8 mouse cellular contexts compared by ENCODE assay signal in genomic region chr4:106650833-106651527, GRCm38 (mm10). TPM values are rescaled to one million over a fixed set of nuclear protein-coding genes. Genes with fewer than 3 reads are reported as not detected.
DNase-seq lines count a peak whose midpoint lies in the region; ATAC-seq and TF ChIP-seq lines count a peak whose summit lies in the region.

Pars2 (plus strand) TSS chr4:106651069.

- peak; percentile 98 for ATAC-seq in frontal cortex, adult (ENCODE audit: low TSS enrichment)
- peak; percentile 100 for ATAC-seq in lung, postnatal 0 days

- 3% methylated on average over 40 of the region's 40 CpGs for WGBS in hindbrain, embryonic 10.5 days
- 3% methylated on average over 40 of the region's 40 CpGs for WGBS in lung, postnatal 0 days

- peaks cover 11% of the 10 kb centered on the region for H3K4me1 ChIP-seq in hindbrain, embryonic 10.5 days (replicated peaks)
- H3K4me1 ChIP-seq in lung, postnatal 0 days (ENCODE audit: insufficient read depth, low read depth, low read length): peaks cover 6% of the 10 kb centered on the region; the same call in 1 of the 2 replicates

- H3K4me3 ChIP-seq in hindbrain, embryonic 10.5 days: peak within 1 kb of the TSS; percentile 68
- peak within 1 kb of the TSS; percentile 51 for H3K4me3 ChIP-seq in lung, postnatal 0 days (ENCODE audit: low read depth, low read length)

- H3K27ac ChIP-seq in hindbrain, embryonic 10.5 days: peak within 1 kb of the TSS; percentile 84
- H3K27ac ChIP-seq in lung, postnatal 0 days (ENCODE audit: low read length): no peak within 1 kb of the TSS

- DNase-seq in MN1 (ENCODE audit: low spot score): peak; percentile 93
- peak; percentile 98 for DNase-seq in cerebellum, adult 9-10 months
- DNase-seq in hindbrain, embryonic 10.5 days (ENCODE audit: low spot score): peak; percentile 98
- DNase-seq in layer of hippocampus, adult 9-11 months: peak; percentile 98
- peak; percentile 98 for DNase-seq in lung, postnatal 0 days (ENCODE audit: low spot score)
- peak; percentile 93 for DNase-seq in ovary, postnatal 14 days (ENCODE audit: low spot score)
- DNase-seq in thymus, postnatal 14 days: peak; percentile 98

- TF ChIP-seq CTCF in lung, postnatal 0 days (IDR thresholded peaks at IDR 0.05): no peak

- H3K9me3 ChIP-seq in hindbrain, embryonic 10.5 days: no peaks in the 10 kb centered on the region
- H3K9me3 ChIP-seq in lung, postnatal 0 days (ENCODE audit: low read length): no peaks in the 10 kb centered on the region

- H3K9ac ChIP-seq in lung, postnatal 0 days (replicated peaks; ENCODE audit: low read depth): peak within 1 kb of the TSS; percentile 60

- peak; percentile 54; the same call in 1 of the 2 replicates for TF ChIP-seq EP300 in lung, postnatal 0 days (IDR thresholded peaks at IDR 0.05)

- H3K27me3 ChIP-seq in hindbrain, embryonic 10.5 days (ENCODE audit: insufficient read depth, poor library complexity, severe bottlenecking): peaks cover 31% of the 10 kb centered on the region
- H3K27me3 ChIP-seq in lung, postnatal 0 days (replicated peaks; ENCODE audit: insufficient read depth, low read length): no peaks in the 10 kb centered on the region

- H3K36me3 ChIP-seq in hindbrain, embryonic 10.5 days: peaks cover 32% of the 10 kb centered on the region
- no peaks in the 10 kb centered on the region for H3K36me3 ChIP-seq in lung, postnatal 0 days (ENCODE audit: insufficient read depth, low read length)

- peak within 1 kb of the TSS; percentile 81 for H3K4me2 ChIP-seq in lung, postnatal 0 days (replicated peaks; ENCODE audit: low read depth, low read length)

RNA-seq across cellular contexts. Expression of gene Pars2, which starts in this region (rescaled TPM):
- polyA plus RNA-seq in hindbrain, embryonic 10.5 days (2016; fragmentation: Nextera tagmentation; extraction: Ambion mirVana): 16.5 and 17.9 TPM in 2 replicates
- 5.2 and 5.8 TPM in 2 replicates for polyA plus RNA-seq in lung, postnatal 0 days (2015; fragmentation: Nextera tagmentation; extraction: Ambion mirVana)
